Mouse (Mus musculus): ENCODE measurements around the gene Anks1. TPM values are rescaled to one million over a fixed set of nuclear protein-coding genes. Genes with fewer than 3 reads are reported as not detected.

The Anks1 gene
- polyA plus RNA-seq, 1 experiment: 14.0 TPM

- H3K27ac ChIP-seq (replicated peaks; ENCODE audit: low read depth, low read length): no peak overlapping the region; the same call in 1 of the 2 replicates
- H3K4me3 ChIP-seq (ENCODE audit: insufficient read depth, low read depth, low read length): 0 out of 2 replicates have a peak overlapping the region, but pooled peaks have one; percentile 13
- peaks cover 3% of the 10 kb centered on the region; the same call in 1 of the 2 replicates for H3K4me1 ChIP-seq (ENCODE audit: control insufficient read depth, insufficient read depth, insufficient read length, low read length)
Measured at GRCm38 (mm10) chr17:27911371-27911770, 2.3 kb downstream of the Anks1 start.

- H3K4me1 ChIP-seq (ENCODE audit: control insufficient read depth, insufficient read depth, insufficient read length, low read length): peaks cover 3% of the 10 kb centered on the region; the same call in 1 of the 2 replicates
- no peak overlapping the region for H3K4me3 ChIP-seq (ENCODE audit: insufficient read depth, low read depth, low read length)
- no peak overlapping the region for H3K27ac ChIP-seq (replicated peaks; ENCODE audit: low read depth, low read length)
Measured at GRCm38 (mm10) chr17:27914742-27915141, 5.6 kb downstream of the Anks1 start.

- no peak overlapping the region for H3K4me3 ChIP-seq (ENCODE audit: insufficient read depth, low read depth, low read length)
- H3K4me1 ChIP-seq (ENCODE audit: control insufficient read depth, insufficient read depth, insufficient read length, low read length): no peaks in the 10 kb centered on the region
- no peak overlapping the region for H3K27ac ChIP-seq (replicated peaks; ENCODE audit: low read depth, low read length)
Measured at GRCm38 (mm10) chr17:27916366-27916765, 7.3 kb downstream of the Anks1 start.

- H3K4me1 ChIP-seq (ENCODE audit: control insufficient read depth, insufficient read depth, insufficient read length, low read length): peaks cover under 1% of the 10 kb centered on the region
- H3K27ac ChIP-seq (replicated peaks; ENCODE audit: low read depth, low read length): no peak overlapping the region
- no peak overlapping the region for H3K4me3 ChIP-seq (ENCODE audit: insufficient read depth, low read depth, low read length)
Measured at GRCm38 (mm10) chr17:27920676-27921075, 11.6 kb downstream of the Anks1 start.

GRCm38 (mm10) chr17:27922174-27922712, 13.1 kb downstream of the Anks1 start:
- Histone ChIP-seq H3K4me1 (ENCODE audit: control insufficient read depth, insufficient read depth, insufficient read length, low read length) (peaks cover 9% of the 10 kb centered on the region), H3K4me3 (ENCODE audit: insufficient read depth, low read depth, low read length) (no peak overlapping the region), H3K27ac (replicated peaks; ENCODE audit: low read depth, low read length) (no peak overlapping the region)

- Histone ChIP-seq H3K27ac (replicated peaks; ENCODE audit: low read depth, low read length) (no peak overlapping the region), H3K4me1 (ENCODE audit: control insufficient read depth, insufficient read depth, insufficient read length, low read length) (peaks cover 11% of the 10 kb centered on the region), H3K4me3 (ENCODE audit: insufficient read depth, low read depth, low read length) (no peak overlapping the region)
Measured at GRCm38 (mm10) chr17:27925054-27925453, 15.9 kb downstream of the Anks1 start.

- H3K4me1 ChIP-seq (ENCODE audit: control insufficient read depth, insufficient read depth, insufficient read length, low read length): peaks cover 13% of the 10 kb centered on the region
- H3K27ac ChIP-seq (replicated peaks; ENCODE audit: low read depth, low read length): no peak overlapping the region
- no peak overlapping the region for H3K4me3 ChIP-seq (ENCODE audit: insufficient read depth, low read depth, low read length)
Measured at GRCm38 (mm10) chr17:27925504-27925903, 16.4 kb downstream of the Anks1 start.

- Histone ChIP-seq H3K4me1 (ENCODE audit: control insufficient read depth, insufficient read depth, insufficient read length, low read length) (peaks cover 33% of the 10 kb centered on the region), H3K27ac (replicated peaks; ENCODE audit: low read depth, low read length) (no peak overlapping the region), H3K4me3 (ENCODE audit: insufficient read depth, low read depth, low read length) (no peak overlapping the region)
Measured at GRCm38 (mm10) chr17:27930291-27930690, 21.2 kb downstream of the Anks1 start.

GRCm38 (mm10) chr17:27931826-27932225, 22.7 kb downstream of the Anks1 start:
- H3K4me3 ChIP-seq (ENCODE audit: insufficient read depth, low read depth, low read length): no peak overlapping the region
- no peak overlapping the region for H3K27ac ChIP-seq (replicated peaks; ENCODE audit: low read depth, low read length)
- H3K4me1 ChIP-seq (ENCODE audit: control insufficient read depth, insufficient read depth, insufficient read length, low read length): peaks cover 30% of the 10 kb centered on the region

GRCm38 (mm10) chr17:27934136-27934910, 25.2 kb downstream of the Anks1 start:
- H3K27ac ChIP-seq (replicated peaks; ENCODE audit: low read depth, low read length): peak overlapping the region; percentile 52

GRCm38 (mm10) chr17:27935091-27935490, 26.0 kb downstream of the Anks1 start:
- H3K27ac ChIP-seq (replicated peaks; ENCODE audit: low read depth, low read length): peak overlapping the region; percentile 52
- H3K4me3 ChIP-seq (ENCODE audit: insufficient read depth, low read depth, low read length): no peak overlapping the region
- peaks cover 50% of the 10 kb centered on the region for H3K4me1 ChIP-seq (ENCODE audit: control insufficient read depth, insufficient read depth, insufficient read length, low read length)

More at GRCm38 (mm10) chr17:27934136-27934910, 25.2 kb downstream of the Anks1 start:
- Histone ChIP-seq H3K4me1 (ENCODE audit: control insufficient read depth, insufficient read depth, insufficient read length, low read length) (peaks cover 49% of the 10 kb centered on the region), H3K4me3 (ENCODE audit: insufficient read depth, low read depth, low read length) (no peak overlapping the region)

GRCm38 (mm10) chr17:27937054-27937615, 28.0 kb downstream of the Anks1 start:
- H3K4me3 ChIP-seq (ENCODE audit: insufficient read depth, low read depth, low read length): no peak overlapping the region
- 0 out of 2 replicates have a peak overlapping the region, but pooled peaks have one; percentile 70 for H3K27ac ChIP-seq (replicated peaks; ENCODE audit: low read depth, low read length)
- peaks cover 56% of the 10 kb centered on the region for H3K4me1 ChIP-seq (ENCODE audit: control insufficient read depth, insufficient read depth, insufficient read length, low read length)

- H3K4me1 ChIP-seq (ENCODE audit: control insufficient read depth, insufficient read depth, insufficient read length, low read length): peaks cover 55% of the 10 kb centered on the region
- peak overlapping the region; percentile 70 for H3K27ac ChIP-seq (replicated peaks; ENCODE audit: low read depth, low read length)
Measured at GRCm38 (mm10) chr17:27938121-27938754, 29.1 kb downstream of the Anks1 start.

GRCm38 (mm10) chr17:27939028-27939427, 29.9 kb downstream of the Anks1 start:
- Histone ChIP-seq H3K27ac (replicated peaks; ENCODE audit: low read depth, low read length) (0 out of 2 replicates have a peak overlapping the region, but pooled peaks have one; percentile 16), H3K4me3 (ENCODE audit: insufficient read depth, low read depth, low read length) (no peak overlapping the region), H3K4me1 (ENCODE audit: control insufficient read depth, insufficient read depth, insufficient read length, low read length) (peaks cover 49% of the 10 kb centered on the region)

More at GRCm38 (mm10) chr17:27938121-27938754, 29.1 kb downstream of the Anks1 start:
- H3K4me3 ChIP-seq (ENCODE audit: insufficient read depth, low read depth, low read length): no peak overlapping the region

GRCm38 (mm10) chr17:27940352-27940751, 31.2 kb downstream of the Anks1 start:
- no peak overlapping the region for H3K27ac ChIP-seq (replicated peaks; ENCODE audit: low read depth, low read length)
- no peak overlapping the region for H3K4me3 ChIP-seq (ENCODE audit: insufficient read depth, low read depth, low read length)
- peaks cover 41% of the 10 kb centered on the region for H3K4me1 ChIP-seq (ENCODE audit: control insufficient read depth, insufficient read depth, insufficient read length, low read length)
